Mouse (Mus musculus) forebrain, embryonic 12.5 days (tissue): Measurements from ENCODE around the gene Acss1. TPM values are rescaled to one million over a fixed set of nuclear protein-coding genes. Genes with fewer than 3 reads are reported as not detected.

Experiments used
- ATAC-seq: fragments of 200-750 bp; cut with Nextera tagmentation; 2 replicates; pipeline ENCODE4 v1.8.0; 2017; ENCODE audit warnings: moderate TSS enrichment; ENCODE audit not compliant: low FRiP score
- H3K27ac ChIP-seq: fragments of 300-500 bp; sonication (generic); 2 replicates; pipeline ENCODE4 v1.5.1; 2016; ENCODE audit warnings: mild to moderate bottlenecking
- H3K27me3 ChIP-seq: fragments of 300-500 bp; sonication (generic); 2 replicates; pipeline ENCODE4 v1.6.1; 2016; ENCODE audit warnings: mild to moderate bottlenecking
- H3K36me3 ChIP-seq: fragments of 300-500 bp; sonication (generic); replicated peaks from 2 replicates; pipeline ENCODE4 v1.6.1; 2016; ENCODE audit warnings: mild to moderate bottlenecking
- H3K4me1 ChIP-seq: fragments of 300-500 bp; sonication (generic); 2 replicates; pipeline ENCODE4 v1.6.1; 2016
- H3K4me2 ChIP-seq: fragments of 300-500 bp; sonication (generic); 2 replicates; pipeline ENCODE4 v1.6.1; 2016; ENCODE audit warnings: mild to moderate bottlenecking, moderate library complexity
- H3K4me3 ChIP-seq: fragments of 300-500 bp; sonication (generic); replicated peaks from 2 replicates; pipeline ENCODE4 v1.5.1; 2016; ENCODE audit warnings: mild to moderate bottlenecking
- H3K9ac ChIP-seq: fragments of 300-500 bp; sonication (generic); 2 replicates; pipeline ENCODE4 v1.6.1; 2016; ENCODE audit warnings: mild to moderate bottlenecking
- H3K9me3 ChIP-seq: fragments of 300-500 bp; sonication (generic); 2 replicates; pipeline ENCODE4 v1.6.1; 2016
- WGBS: fragments of 180-500 bp; shearing (Covaris S2); methylation state at CpG from one replicate; pipeline ENCODE4 v1.1.7; 2016; 5-methylcytosine and 5-hydroxymethylcytosine counted together
- polyA plus RNA-seq: library from polyadenylated mRNA; unstranded; fragments of >200 nt; fragmentation: Nextera tagmentation; extraction: Ambion mirVana; gene quantifications from 2 replicates; pipeline ENCODE4 v1.2.1, GENCODE M21; 2016

Acss1 gene
- polyA plus RNA-seq, 1 experiment from 2014 or later, result 43.4 TPM

DNA sequence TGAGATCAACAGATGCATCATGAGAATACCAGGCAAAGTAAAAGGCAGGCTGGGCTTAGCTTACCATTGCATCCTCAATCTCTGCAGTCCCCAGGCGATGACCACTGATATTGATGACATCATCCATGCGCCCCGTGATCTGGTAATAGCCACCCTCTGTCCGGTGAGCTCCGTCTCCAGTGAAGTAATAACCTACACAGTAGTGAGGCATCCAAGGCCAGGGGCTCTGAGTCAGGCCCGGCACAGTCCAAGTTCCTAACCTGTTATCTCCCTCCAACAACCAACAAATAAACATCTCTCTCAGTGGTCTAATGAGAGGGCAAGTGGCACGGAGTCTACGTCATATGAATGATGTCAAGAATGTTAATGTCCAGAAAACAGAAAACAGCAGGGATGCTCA, 43.4 kb downstream of the Acss1 start:
- ATAC-seq, result no peak
- no peaks in the 10 kb centered on the region for H3K9me3 ChIP-seq
- H3K27me3 ChIP-seq, result no peaks in the 10 kb centered on the region
- H3K4me3 ChIP-seq, result no peak overlapping the region
- H3K4me2 ChIP-seq, result no peak overlapping the region
- H3K4me1 ChIP-seq, result no peaks in the 10 kb centered on the region
- H3K9ac ChIP-seq, result no peak overlapping the region
- peaks cover 82% of the 10 kb centered on the region for H3K36me3 ChIP-seq
- no peak overlapping the region for H3K27ac ChIP-seq
- 93% methylated on average over 8 of the region's 8 CpGs for WGBS

GRCm38 (mm10) chr2:150623957-150624356, 44.3 kb downstream of the Acss1 start:
- H3K36me3 ChIP-seq, result peaks cover 85% of the 10 kb centered on the region
- no peak overlapping the region for H3K4me2 ChIP-seq
- ATAC-seq, result no peak
- no peak overlapping the region for H3K9ac ChIP-seq
- WGBS, result 95% methylated on average over 3 of the region's 3 CpGs
- no peaks in the 10 kb centered on the region for H3K4me1 ChIP-seq
- no peaks in the 10 kb centered on the region for H3K27me3 ChIP-seq
- no peak overlapping the region for H3K27ac ChIP-seq
- no peaks in the 10 kb centered on the region for H3K9me3 ChIP-seq
- no peak overlapping the region for H3K4me3 ChIP-seq

GRCm38 (mm10) chr2:150621698-150622097, 46.6 kb downstream of the Acss1 start:
- H3K27me3 ChIP-seq, result no peaks in the 10 kb centered on the region
- ATAC-seq, result no peak
- H3K4me1 ChIP-seq, result no peaks in the 10 kb centered on the region
- H3K36me3 ChIP-seq, result peaks cover 72% of the 10 kb centered on the region
- H3K4me2 ChIP-seq, result no peak overlapping the region
- H3K27ac ChIP-seq, result no peak overlapping the region
- no peak overlapping the region for H3K9ac ChIP-seq
- no peaks in the 10 kb centered on the region for H3K9me3 ChIP-seq
- H3K4me3 ChIP-seq, result no peak overlapping the region
- WGBS, result 82% methylated on average over 3 of the region's 3 CpGs

- H3K4me2 ChIP-seq, result no peak overlapping the region
- ATAC-seq, result no peak
- H3K27ac ChIP-seq, result no peak overlapping the region
- no peaks in the 10 kb centered on the region for H3K27me3 ChIP-seq
- no peaks in the 10 kb centered on the region for H3K36me3 ChIP-seq
- peaks cover 9% of the 10 kb centered on the region for H3K4me1 ChIP-seq
- no peak overlapping the region for H3K4me3 ChIP-seq
- H3K9ac ChIP-seq, result no peak overlapping the region
- H3K9me3 ChIP-seq, result no peaks in the 10 kb centered on the region
- WGBS, result 76% methylated on average over 3 of the region's 3 CpGs
These were observed 58.2 kb downstream of the Acss1 start for GRCm38 (mm10) chr2:150610097-150610496.

- Histone ChIP-seq H3K4me2 (peak overlapping the region; percentile 86), H3K9me3 (no peaks in the 10 kb centered on the region), H3K27ac (0 out of 2 replicates have a peak overlapping the region, but pooled peaks have one; percentile 10), H3K9ac (no peak overlapping the region), H3K4me3 (peak overlapping the region; percentile 88), H3K27me3 (no peaks in the 10 kb centered on the region), H3K36me3 (no peaks in the 10 kb centered on the region), H3K4me1 (peaks cover 9% of the 10 kb centered on the region)
- ATAC-seq, result peak; percentile 75
- WGBS, result 2% methylated on average over 10 of the region's 10 CpGs
These were observed 59.3 kb downstream of the Acss1 start for GRCm38 (mm10) chr2:150608872-150609560.

- Histone ChIP-seq H3K4me2 (peak within 1 kb of the TSS; percentile 86), H3K36me3 (no peaks in the 10 kb centered on the region), H3K27me3 (no peaks in the 10 kb centered on the region), H3K27ac (0 out of 2 replicates have a peak within 1 kb of the TSS, but pooled peaks have one; percentile 10), H3K4me1 (peaks cover 9% of the 10 kb centered on the region), H3K4me3 (peak within 1 kb of the TSS; percentile 88), H3K9me3 (no peaks in the 10 kb centered on the region), H3K9ac (peak within 1 kb of the TSS; percentile 78)
- peak; percentile 98 for ATAC-seq
- under 1% methylated on average over 42 of the region's 42 CpGs for WGBS
These were observed 60.1 kb downstream of the Acss1 start, which contains the start of gene Apmap for GRCm38 (mm10) chr2:150608087-150608799. Gene Apmap, minus strand, starts transcription at chr2:150608567.

DNA sequence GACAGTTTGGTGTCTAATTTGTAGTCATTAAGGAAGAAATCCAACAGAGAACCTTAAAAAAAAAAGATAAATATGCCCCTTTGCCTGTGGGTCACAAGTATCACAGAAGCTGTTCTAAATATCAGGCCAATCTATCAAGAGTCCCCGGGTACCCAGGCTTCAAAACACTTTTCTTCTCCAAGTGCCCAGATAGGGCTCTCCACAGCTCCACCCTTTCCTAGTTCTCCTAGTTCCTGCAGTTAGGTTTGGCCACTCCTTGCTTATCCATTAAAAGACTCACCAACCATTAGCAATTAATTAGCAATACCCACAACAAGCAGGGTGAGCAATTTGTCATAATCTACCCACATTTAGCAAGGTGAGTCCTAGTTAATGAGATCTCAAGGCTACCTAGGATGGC, 61.2 kb downstream of the Acss1 start:
- 86% methylated on average over 1 of the region's 1 CpGs for WGBS
- ATAC-seq, result no peak
- peak overlapping the region; percentile 88 for H3K4me3 ChIP-seq

DNA sequence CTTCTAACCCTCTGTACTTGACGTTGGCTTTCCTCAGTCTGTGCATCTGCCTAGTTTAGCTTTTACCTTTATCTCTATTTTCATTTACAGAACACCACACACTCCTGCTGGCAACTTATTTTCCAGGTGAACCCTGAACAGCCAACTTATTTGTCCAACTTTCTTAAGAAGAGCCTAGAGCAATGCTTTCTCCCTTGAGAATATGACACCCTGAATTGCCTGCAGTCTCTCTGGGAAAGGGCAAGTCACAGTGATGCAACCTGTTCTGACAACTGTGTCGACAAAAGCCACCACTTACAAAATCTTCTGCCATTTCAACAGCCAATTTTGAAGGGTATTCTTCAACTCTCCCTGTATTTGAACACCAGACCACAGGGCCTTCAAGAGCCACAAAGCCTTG, 63.5 kb downstream of the Acss1 start:
- ATAC-seq, result no peak
- H3K4me3 ChIP-seq, result no peak overlapping the region
- no peaks in the 10 kb centered on the region for H3K27me3 ChIP-seq
- H3K36me3 ChIP-seq, result no peaks in the 10 kb centered on the region
- peaks cover 9% of the 10 kb centered on the region for H3K4me1 ChIP-seq
- H3K4me2 ChIP-seq, result no peak overlapping the region
- 76% methylated on average over 2 of the region's 2 CpGs for WGBS
- H3K27ac ChIP-seq, result no peak overlapping the region
- H3K9ac ChIP-seq, result no peak overlapping the region
- no peaks in the 10 kb centered on the region for H3K9me3 ChIP-seq

More for the DNA sequence above, 61.2 kb downstream of the Acss1 start:
- no peak overlapping the region for H3K9ac ChIP-seq
- H3K27me3 ChIP-seq, result no peaks in the 10 kb centered on the region
- H3K36me3 ChIP-seq, result no peaks in the 10 kb centered on the region
- H3K4me2 ChIP-seq, result peak overlapping the region; percentile 86
- H3K9me3 ChIP-seq, result no peaks in the 10 kb centered on the region
- H3K4me1 ChIP-seq, result peaks cover 9% of the 10 kb centered on the region
- no peak overlapping the region for H3K27ac ChIP-seq

- Histone ChIP-seq H3K36me3 (no peaks in the 10 kb centered on the region), H3K27me3 (no peaks in the 10 kb centered on the region), H3K9me3 (no peaks in the 10 kb centered on the region), H3K27ac (no peak overlapping the region), H3K9ac (no peak overlapping the region), H3K4me3 (no peak overlapping the region), H3K4me2 (no peak overlapping the region), H3K4me1 (peaks cover 2% of the 10 kb centered on the region)
- WGBS, result 96% methylated on average over 2 of the region's 2 CpGs
- ATAC-seq, result no peak
These were observed 66.1 kb downstream of the Acss1 start for GRCm38 (mm10) chr2:150602166-150602565.

DNA sequence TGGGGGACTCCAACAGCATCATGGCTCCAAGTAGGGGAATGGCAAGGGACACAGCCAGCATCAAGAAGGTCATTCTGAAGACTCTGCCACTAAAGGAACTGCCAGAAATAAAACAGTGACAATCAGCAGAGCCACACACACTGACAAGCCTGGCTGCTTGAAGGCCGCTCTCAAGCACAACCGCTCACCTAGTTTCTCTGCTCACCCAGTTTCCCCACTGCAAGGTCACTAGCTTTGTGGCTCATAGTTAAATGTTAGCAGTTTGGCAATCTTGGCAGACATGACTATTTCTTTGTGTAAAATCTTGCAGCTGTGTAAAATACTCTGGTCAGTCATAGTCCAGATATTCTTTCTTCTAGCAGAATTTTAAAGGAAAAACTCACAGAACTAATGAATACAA, 68.0 kb downstream of the Acss1 start:
- Histone ChIP-seq H3K9ac (no peak overlapping the region), H3K4me3 (no peak overlapping the region), H3K27me3 (no peaks in the 10 kb centered on the region), H3K36me3 (no peaks in the 10 kb centered on the region), H3K4me2 (no peak overlapping the region), H3K4me1 (no peaks in the 10 kb centered on the region), H3K27ac (no peak overlapping the region), H3K9me3 (no peaks in the 10 kb centered on the region)
- 95% methylated on average over 2 of the region's 2 CpGs for WGBS
- no peak for ATAC-seq

DNA sequence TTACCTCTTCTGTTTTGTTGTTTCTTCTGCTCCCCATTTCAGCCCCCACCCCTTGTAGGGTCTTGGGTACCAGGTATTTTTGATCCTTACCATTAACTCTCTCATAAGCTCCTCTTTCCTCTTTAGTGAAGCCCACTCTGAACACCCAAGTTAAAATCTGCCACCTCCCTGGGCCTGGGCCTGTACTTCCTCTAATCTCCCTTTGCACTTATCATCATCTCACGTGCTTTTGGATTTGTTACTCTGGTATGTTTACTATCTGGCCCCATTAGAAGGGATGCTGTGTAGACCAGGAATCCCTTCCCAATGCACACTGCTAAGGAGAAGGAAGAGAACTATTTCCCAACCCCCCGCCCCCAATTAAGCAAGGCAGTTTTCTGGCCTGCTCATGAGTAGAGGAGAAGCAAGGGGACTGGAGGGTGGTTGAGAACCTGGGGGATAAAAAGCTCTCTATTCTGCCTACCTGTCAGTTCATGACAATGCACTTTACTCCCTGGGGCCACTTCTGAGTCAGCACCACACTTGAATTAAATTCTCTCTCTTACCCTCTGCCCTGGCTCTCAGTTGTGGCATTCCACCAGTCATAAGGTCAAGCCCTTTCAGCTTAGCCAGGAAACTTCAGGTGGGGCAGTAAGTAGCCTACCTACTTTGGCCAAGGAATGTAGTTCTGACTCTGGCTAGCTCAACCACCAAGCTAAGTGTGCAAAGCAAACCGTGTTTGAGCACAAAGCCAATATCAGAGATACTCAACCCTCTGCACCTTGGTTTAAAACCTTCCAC, 72.7 kb downstream of the Acss1 start:
- no peak overlapping the region for H3K4me2 ChIP-seq
- no peaks in the 10 kb centered on the region for H3K4me1 ChIP-seq
- H3K9me3 ChIP-seq, result no peaks in the 10 kb centered on the region
- no peaks in the 10 kb centered on the region for H3K27me3 ChIP-seq
- no peak overlapping the region for H3K9ac ChIP-seq
- H3K36me3 ChIP-seq, result peaks cover 12% of the 10 kb centered on the region; the same call in 1 of the 2 replicates
- ATAC-seq, result no peak
- no peak overlapping the region for H3K4me3 ChIP-seq
- no peak overlapping the region for H3K27ac ChIP-seq
- WGBS, result 91% methylated on average over 3 of the region's 3 CpGs

DNA sequence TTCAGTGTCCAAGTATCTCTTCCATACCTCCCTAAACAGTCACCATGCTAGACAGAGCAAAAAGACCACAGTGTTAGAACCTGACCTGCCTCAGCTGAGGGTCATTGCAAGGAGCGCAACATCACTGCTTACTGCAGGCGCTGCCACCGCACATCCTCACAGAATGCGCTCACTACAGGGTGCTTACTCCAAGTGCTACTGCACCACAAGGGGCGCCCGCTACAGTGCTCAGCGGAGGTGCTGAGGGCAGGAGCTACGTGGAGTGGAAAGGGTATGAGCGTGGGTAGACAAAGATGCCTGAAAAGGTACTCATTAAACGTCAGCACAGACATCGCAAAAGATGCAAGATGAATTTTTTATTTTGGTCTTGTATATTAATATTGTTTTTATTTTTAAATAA, 79.2 kb downstream of the Acss1 start:
- WGBS, result 72% methylated on average over 11 of the region's 11 CpGs
- Histone ChIP-seq H3K27me3 (no peaks in the 10 kb centered on the region), H3K4me1 (no peaks in the 10 kb centered on the region), H3K27ac (no peak overlapping the region), H3K9me3 (no peaks in the 10 kb centered on the region), H3K36me3 (peaks cover 54% of the 10 kb centered on the region), H3K4me2 (no peak overlapping the region), H3K9ac (no peak overlapping the region), H3K4me3 (no peak overlapping the region)
- ATAC-seq, result no peak
